In the genomic region with DNA sequence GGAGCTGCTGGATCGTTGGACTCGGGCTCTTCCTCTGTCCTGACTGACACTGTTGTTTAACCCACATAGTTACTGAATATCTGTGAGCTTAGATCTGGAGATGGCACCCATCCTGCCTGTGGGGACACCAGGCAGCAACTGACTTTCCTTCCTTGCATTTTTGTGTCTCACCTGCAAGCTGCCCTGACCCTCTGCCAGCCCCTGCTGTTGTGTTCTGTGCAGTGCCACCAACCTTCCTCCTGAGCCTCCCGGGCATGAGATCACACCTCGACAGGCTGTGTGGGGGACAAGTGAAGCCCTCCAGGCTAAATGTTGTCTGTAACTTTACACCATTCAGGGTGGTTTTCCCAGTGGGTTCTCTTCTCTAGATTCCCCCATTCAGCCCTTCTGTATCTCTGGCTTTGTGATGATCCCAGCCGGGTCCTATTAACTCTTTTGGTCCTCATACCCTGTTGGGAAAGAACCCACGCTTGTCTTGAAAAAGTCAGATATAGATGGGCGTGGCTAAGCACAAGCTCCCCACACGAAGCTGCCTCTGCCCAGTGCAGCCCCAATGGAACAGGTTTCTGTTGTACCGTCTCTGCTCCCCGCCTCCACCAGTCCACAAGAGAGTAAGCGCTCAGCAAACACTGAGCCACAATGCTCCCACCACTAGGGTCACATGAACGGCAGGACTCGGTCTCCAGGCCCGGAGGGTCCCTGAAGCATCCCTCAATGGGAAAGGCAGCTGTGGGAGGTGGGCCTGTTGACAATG, we compare ENCODE assay signal across 10 mouse cellular contexts. TPM values are rescaled to one million over a fixed set of nuclear protein-coding genes. Genes with fewer than 3 reads are reported as not detected.
DNase-seq lines count a peak whose midpoint lies in the region; ATAC-seq and TF ChIP-seq lines count a peak whose summit lies in the region.
"Had no signal": no experiment of that assay in that cellular context is flagged by ENCODE, and none has a peak within 500 bp of the region (broad histone marks: within the 10 kb centered on the region; RNA-seq: fewer than 3 reads in every experiment).

No protein-coding gene starts in this region.

- H3K4me2 ChIP-seq in heart, embryonic 12.5 days: peak overlapping the region; percentile 42; the same call in 1 of the 2 replicates
- peak overlapping the region; percentile 37; the same call in 1 of the 2 replicates for H3K4me2 ChIP-seq in forebrain, embryonic 12.5 days
- no peak overlapping the region for H3K4me2 ChIP-seq in liver, embryonic 12.5 days

- DNase-seq in heart, postnatal 10 days: no peak
- no peak for DNase-seq in midbrain, embryonic 10.5 days (ENCODE audit: low spot score)
- no peak for DNase-seq in adrenal gland, adult 2 months
- no peak for DNase-seq in adrenal gland, adult (ENCODE audit: inconsistent age in 2 of 2, low spot score in 1 of 2)

- no peak overlapping the region for H3K27ac ChIP-seq in heart, embryonic 12.5 days (ENCODE audit: poor library complexity, severe bottlenecking)
- peak overlapping the region; percentile 51 for H3K27ac ChIP-seq in forebrain, embryonic 12.5 days
- H3K27ac ChIP-seq in midbrain, embryonic 10.5 days (replicated peaks): peak overlapping the region; percentile 64
- no peak overlapping the region for H3K27ac ChIP-seq in liver, embryonic 12.5 days
- H3K27ac ChIP-seq: kidney, postnatal 0 days had no signal

- peaks cover 14% of the 10 kb centered on the region for H3K27me3 ChIP-seq in heart, embryonic 12.5 days (replicated peaks)
- peaks cover 13% of the 10 kb centered on the region; the same call in 1 of the 2 replicates for H3K27me3 ChIP-seq in E14TG2a.4 (ENCODE audit: insufficient read depth, low read length)
- peaks cover 7% of the 10 kb centered on the region; the same call in 1 of the 2 replicates for H3K27me3 ChIP-seq in forebrain, embryonic 12.5 days
- no peaks in the 10 kb centered on the region for H3K27me3 ChIP-seq in midbrain, embryonic 10.5 days (ENCODE audit: low read depth, poor library complexity, severe bottlenecking)
- H3K27me3 ChIP-seq in liver, embryonic 12.5 days (replicated peaks): no peaks in the 10 kb centered on the region

- H3K9me3 ChIP-seq in heart, embryonic 12.5 days (replicated peaks): no peaks in the 10 kb centered on the region
- H3K9me3 ChIP-seq in E14TG2a.4 (ENCODE audit: low read length): no peaks in the 10 kb centered on the region
- H3K9me3 ChIP-seq in forebrain, embryonic 12.5 days: no peaks in the 10 kb centered on the region
- no peaks in the 10 kb centered on the region for H3K9me3 ChIP-seq in midbrain, embryonic 10.5 days (replicated peaks)
- no peaks in the 10 kb centered on the region for H3K9me3 ChIP-seq in liver, embryonic 12.5 days (replicated peaks)

- ATAC-seq in heart, embryonic 12.5 days (ENCODE audit: insufficient number of reproducible peaks, low FRiP score): no peak
- peak; percentile 41; the same call in 1 of the 2 replicates for ATAC-seq in forebrain, embryonic 12.5 days (ENCODE audit: low FRiP score)
- no peak for ATAC-seq in liver, embryonic 12.5 days

- H3K4me3 ChIP-seq in heart, embryonic 12.5 days: no peak overlapping the region
- H3K4me3 ChIP-seq in E14TG2a.4 (replicated peaks; ENCODE audit: low read length): 0 out of 2 replicates have a peak overlapping the region, but pooled peaks have one; percentile 45
- H3K4me3 ChIP-seq in forebrain, embryonic 12.5 days (replicated peaks): no peak overlapping the region
- H3K4me3 ChIP-seq in midbrain, embryonic 10.5 days: peak overlapping the region; percentile 26
- no peak overlapping the region for H3K4me3 ChIP-seq in liver, embryonic 12.5 days
- H3K4me3 ChIP-seq: myocyte had no signal

- intact Hi-C loops in heart, postnatal 10 days (cut with DNase I): no loop called here

- no peak overlapping the region for H3K9ac ChIP-seq in heart, embryonic 12.5 days
- 0 out of 2 replicates have a peak overlapping the region, but pooled peaks have one; percentile 3 for H3K9ac ChIP-seq in forebrain, embryonic 12.5 days
- no peak overlapping the region for H3K9ac ChIP-seq in liver, embryonic 12.5 days

- peaks cover 43% of the 10 kb centered on the region for H3K4me1 ChIP-seq in heart, embryonic 12.5 days (replicated peaks)
- H3K4me1 ChIP-seq in E14TG2a.4 (replicated peaks; ENCODE audit: low read depth, low read length): peaks cover 48% of the 10 kb centered on the region
- H3K4me1 ChIP-seq in forebrain, embryonic 12.5 days: peaks cover 23% of the 10 kb centered on the region
- H3K4me1 ChIP-seq in midbrain, embryonic 10.5 days: peaks cover 38% of the 10 kb centered on the region
- H3K4me1 ChIP-seq in liver, embryonic 12.5 days: no peaks in the 10 kb centered on the region

- H3K36me3 ChIP-seq in heart, embryonic 12.5 days: no peaks in the 10 kb centered on the region
- no peaks in the 10 kb centered on the region for H3K36me3 ChIP-seq in E14TG2a.4 (ENCODE audit: insufficient read depth, low read length)
- H3K36me3 ChIP-seq in forebrain, embryonic 12.5 days (replicated peaks): no peaks in the 10 kb centered on the region
- no peaks in the 10 kb centered on the region for H3K36me3 ChIP-seq in midbrain, embryonic 10.5 days
- H3K36me3 ChIP-seq in liver, embryonic 12.5 days: no peaks in the 10 kb centered on the region

- no peak for TF ChIP-seq CTCF in E14TG2a.4 (conservative IDR thresholded peaks at IDR 0.05; ENCODE audit: low read length)

- WGBS in heart, embryonic 12.5 days: 42% methylated on average over 14 of the region's 14 CpGs
- WGBS in forebrain, embryonic 12.5 days: 43% methylated on average over 14 of the region's 14 CpGs
- WGBS in midbrain, embryonic 10.5 days: 50% methylated on average over 14 of the region's 14 CpGs
- 40% methylated on average over 14 of the region's 14 CpGs for WGBS in liver, embryonic 12.5 days (ENCODE audit: insufficient replicate concordance)

RNA-seq across cellular contexts. Expression of a gene that starts 26.2 kb away (rescaled TPM):
- 5.4 TPM in 2 replicates for polyA plus RNA-seq in heart, embryonic 12.5 days (2016; fragmentation: Nextera tagmentation; extraction: Ambion mirVana)
- under 1 TPM; 0.53 to 0.67 TPM for total RNA-seq in heart, postnatal 10 days (2021)
- 8.4 and 8.7 TPM in 2 replicates for polyA plus RNA-seq in forebrain, embryonic 12.5 days (2016; fragmentation: Nextera tagmentation; extraction: Ambion mirVana)
- polyA plus RNA-seq in midbrain, embryonic 10.5 days (2016; fragmentation: Nextera tagmentation; extraction: Ambion mirVana): 9.2 and 11.8 TPM in 2 replicates
- 0.19 and 0.23 TPM in 2 replicates for polyA plus RNA-seq in liver, embryonic 12.5 days (2016; fragmentation: Nextera tagmentation; extraction: Ambion mirVana)
- total RNA-seq in adrenal gland, adult 2 months (2021): 1 to 10 TPM; 3.7 to 5.5 TPM
- 5.6 and 5.9 TPM in 2 replicates for polyA plus RNA-seq in adrenal gland, adult 2 months (2012; rRNA removed)
- polyA plus RNA-seq: myocyte had no signal

Comparison
In these comparisons a context has a peak if more than half of its experiments do, and no peak if none do; other contexts are left out.
1. H3K27ac ChIP-seq: peak in forebrain, embryonic 12.5 days (single experiment) and midbrain, embryonic 10.5 days (single experiment); none in heart, embryonic 12.5 days (single experiment) and liver, embryonic 12.5 days (single experiment).
2. H3K4me3 ChIP-seq: peak in E14TG2a.4 (single experiment) and midbrain, embryonic 10.5 days (single experiment); none in heart, embryonic 12.5 days (single experiment), forebrain, embryonic 12.5 days (single experiment) and liver, embryonic 12.5 days (single experiment).